Mouse (Mus musculus): Measurements from ENCODE around the gene Fry. TPM values are rescaled to one million over a fixed set of nuclear protein-coding genes. Genes with fewer than 3 reads are reported as not detected.

Gene Fry
- polyA plus RNA-seq, 1 experiment from 2014 or later = 18.2 TPM

DNA sequence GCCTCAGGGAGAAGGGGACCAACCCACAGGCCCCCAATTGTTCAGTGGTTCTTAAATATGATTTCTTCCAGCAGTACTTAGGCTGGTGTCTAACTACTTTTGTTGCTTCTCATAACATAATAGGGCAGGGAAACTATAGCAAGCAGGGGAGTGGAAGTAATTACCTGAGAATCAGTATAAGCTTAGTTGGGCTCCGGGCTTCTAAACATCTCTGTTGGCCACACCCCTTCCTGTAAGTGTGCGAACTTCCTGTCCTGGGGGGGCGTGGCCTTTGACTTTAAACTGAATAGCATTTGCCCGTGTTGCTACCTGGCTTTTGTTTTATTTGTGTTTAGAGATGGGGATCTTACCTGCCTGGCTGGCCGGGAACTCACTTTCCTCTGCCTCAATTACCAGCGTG is 172.8 kb downstream of the Fry start:
- no peak overlapping the region for H3K27ac ChIP-seq
- no peak overlapping the region for H3K4me3 ChIP-seq (replicated peaks)
- WGBS = 92% methylated on average over 6 of the region's 6 CpGs
- no peak overlapping the region for H3K4me2 ChIP-seq
- no peaks in the 10 kb centered on the region for H3K27me3 ChIP-seq
- no peak for ATAC-seq (ENCODE audit: low FRiP score)
- H3K36me3 ChIP-seq (replicated peaks) = no peaks in the 10 kb centered on the region
- no peaks in the 10 kb centered on the region for H3K9me3 ChIP-seq
- no peak overlapping the region for H3K9ac ChIP-seq
- peaks cover 6% of the 10 kb centered on the region for H3K4me1 ChIP-seq

DNA sequence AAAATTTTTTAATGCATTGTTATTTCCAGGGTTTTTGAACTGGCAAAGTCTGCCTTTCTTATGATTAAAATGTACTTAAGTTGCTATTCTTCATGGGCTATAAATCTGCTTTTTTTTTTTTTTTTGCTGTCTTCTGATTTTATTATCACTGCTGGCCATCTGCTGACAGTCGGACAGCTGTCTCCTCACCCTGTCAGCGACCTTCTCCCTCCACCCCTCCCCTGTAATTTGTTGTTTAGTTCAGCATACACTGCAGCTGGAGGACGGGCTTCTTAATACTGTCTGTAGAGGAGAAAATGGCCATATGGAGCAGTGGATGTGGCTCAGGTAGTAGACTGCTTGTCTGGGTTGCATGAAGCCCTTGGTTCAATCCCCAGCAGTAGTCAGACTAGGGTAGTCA is 173.7 kb downstream of the Fry start:
- peaks cover 6% of the 10 kb centered on the region for H3K4me1 ChIP-seq
- no peaks in the 10 kb centered on the region for H3K9me3 ChIP-seq
- H3K36me3 ChIP-seq (replicated peaks) = no peaks in the 10 kb centered on the region
- no peak overlapping the region for H3K4me3 ChIP-seq (replicated peaks)
- H3K9ac ChIP-seq = no peak overlapping the region
- no peak overlapping the region for H3K4me2 ChIP-seq
- WGBS = 59% methylated on average over 3 of the region's 3 CpGs
- H3K27ac ChIP-seq = no peak overlapping the region
- H3K27me3 ChIP-seq = no peaks in the 10 kb centered on the region
- ATAC-seq (ENCODE audit: low FRiP score) = no peak

DNA sequence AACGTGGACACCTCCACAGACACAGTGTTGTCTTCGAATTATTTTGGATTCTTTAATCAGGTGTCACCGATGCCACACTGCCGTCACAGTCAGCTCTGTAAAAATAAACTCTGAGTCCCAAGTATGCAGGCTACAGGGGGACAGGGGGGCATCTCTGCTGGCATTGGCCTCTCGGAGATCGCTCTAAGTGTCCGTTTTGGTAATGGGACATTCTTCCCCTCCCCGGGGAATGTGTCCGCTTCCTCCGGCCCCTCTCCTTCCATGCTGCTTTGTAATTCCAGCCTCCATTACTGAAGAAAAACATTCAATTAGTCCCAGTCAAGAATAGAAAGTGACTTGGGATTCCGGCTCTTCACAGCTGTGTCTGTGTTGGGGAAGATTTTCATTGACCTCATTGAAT is 175.9 kb downstream of the Fry start:
- Histone ChIP-seq H3K4me3 (replicated peaks) (no peak overlapping the region), H3K27ac (no peak overlapping the region), H3K4me1 (peaks cover 6% of the 10 kb centered on the region), H3K9ac (no peak overlapping the region), H3K9me3 (no peaks in the 10 kb centered on the region), H3K4me2 (no peak overlapping the region), H3K36me3 (replicated peaks) (no peaks in the 10 kb centered on the region), H3K27me3 (no peaks in the 10 kb centered on the region)
- ATAC-seq (ENCODE audit: low FRiP score) = no peak
- WGBS = 60% methylated on average over 11 of the region's 11 CpGs

DNA sequence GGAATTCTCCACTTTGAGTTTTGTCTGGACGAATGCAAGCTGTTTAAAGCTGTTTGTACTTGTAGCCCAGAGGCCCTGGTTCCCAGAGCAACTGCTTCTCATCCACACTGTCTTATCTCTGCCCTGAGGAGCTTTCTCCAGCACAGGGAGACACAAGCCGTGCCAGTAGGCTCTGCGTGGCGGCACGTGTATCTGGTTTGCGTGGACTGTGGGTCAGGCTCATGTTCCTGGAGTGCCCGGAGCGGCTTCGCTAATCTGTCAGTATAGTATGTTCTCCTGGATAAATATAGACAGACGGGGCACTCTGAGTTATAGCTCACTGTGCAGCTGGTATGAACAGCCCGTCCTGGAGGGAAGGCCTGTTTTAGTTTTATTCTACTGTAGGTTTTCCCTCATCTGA is 176.7 kb downstream of the Fry start:
- Histone ChIP-seq H3K27me3 (no peaks in the 10 kb centered on the region), H3K4me3 (replicated peaks) (no peak overlapping the region), H3K9me3 (no peaks in the 10 kb centered on the region), H3K4me1 (peaks cover 6% of the 10 kb centered on the region), H3K27ac (no peak overlapping the region), H3K9ac (no peak overlapping the region), H3K36me3 (replicated peaks) (no peaks in the 10 kb centered on the region), H3K4me2 (no peak overlapping the region)
- no peak for ATAC-seq (ENCODE audit: low FRiP score)
- WGBS = 88% methylated on average over 11 of the region's 11 CpGs

- no peaks in the 10 kb centered on the region for H3K9me3 ChIP-seq
- H3K9ac ChIP-seq = no peak overlapping the region
- no peak overlapping the region for H3K4me2 ChIP-seq
- H3K27ac ChIP-seq = no peak overlapping the region
- 87% methylated on average over 6 of the region's 6 CpGs for WGBS
- no peaks in the 10 kb centered on the region for H3K4me1 ChIP-seq
- no peaks in the 10 kb centered on the region for H3K36me3 ChIP-seq (replicated peaks)
- H3K27me3 ChIP-seq = no peaks in the 10 kb centered on the region
- no peak for ATAC-seq (ENCODE audit: low FRiP score)
- H3K4me3 ChIP-seq (replicated peaks) = no peak overlapping the region
Measured at GRCm38 (mm10) chr5:150298969-150299368, 180.5 kb downstream of the Fry start.

DNA sequence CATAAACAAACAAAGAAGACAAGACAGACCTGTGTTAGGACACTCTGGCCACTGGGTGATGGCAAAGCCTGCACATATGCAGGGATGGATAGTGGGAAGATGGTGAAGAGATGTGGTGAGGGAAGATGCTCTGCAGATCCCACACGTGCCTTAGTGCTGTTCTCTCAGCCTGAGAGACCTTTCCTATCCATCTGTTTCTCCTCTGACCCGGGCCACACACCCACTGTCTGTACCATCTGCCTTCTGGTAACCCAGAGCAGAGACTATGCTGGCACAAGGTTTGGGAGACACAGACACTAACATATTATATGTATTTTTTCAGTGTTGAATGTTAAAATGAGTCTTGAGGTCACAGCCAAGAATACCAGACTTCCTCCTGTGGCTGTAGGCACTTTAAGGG is 183.7 kb downstream of the Fry start:
- H3K4me2 ChIP-seq = no peak overlapping the region
- no peak overlapping the region for H3K9ac ChIP-seq
- 76% methylated on average over 2 of the region's 2 CpGs for WGBS
- no peak overlapping the region for H3K27ac ChIP-seq
- H3K36me3 ChIP-seq (replicated peaks) = no peaks in the 10 kb centered on the region
- ATAC-seq (ENCODE audit: low FRiP score) = no peak
- no peak overlapping the region for H3K4me3 ChIP-seq (replicated peaks)
- no peaks in the 10 kb centered on the region for H3K27me3 ChIP-seq
- no peaks in the 10 kb centered on the region for H3K9me3 ChIP-seq
- H3K4me1 ChIP-seq = no peaks in the 10 kb centered on the region

- H3K36me3 ChIP-seq (replicated peaks) = no peaks in the 10 kb centered on the region
- no peak overlapping the region for H3K27ac ChIP-seq
- H3K9ac ChIP-seq = no peak overlapping the region
- ATAC-seq (ENCODE audit: low FRiP score) = no peak
- no peaks in the 10 kb centered on the region for H3K9me3 ChIP-seq
- no peak overlapping the region for H3K4me3 ChIP-seq (replicated peaks)
- WGBS = 86% methylated on average over 5 of the region's 5 CpGs
- no peaks in the 10 kb centered on the region for H3K4me1 ChIP-seq
- H3K4me2 ChIP-seq = no peak overlapping the region
- H3K27me3 ChIP-seq = no peaks in the 10 kb centered on the region
Measured at GRCm38 (mm10) chr5:150302996-150303395, 184.6 kb downstream of the Fry start.

GRCm38 (mm10) chr5:150306497-150306896 is 188.1 kb downstream of the Fry start:
- Histone ChIP-seq H3K4me2 (no peak overlapping the region), H3K36me3 (replicated peaks) (no peaks in the 10 kb centered on the region), H3K4me3 (replicated peaks) (no peak overlapping the region), H3K4me1 (no peaks in the 10 kb centered on the region), H3K27me3 (no peaks in the 10 kb centered on the region), H3K9ac (no peak overlapping the region), H3K9me3 (no peaks in the 10 kb centered on the region), H3K27ac (no peak overlapping the region)
- ATAC-seq (ENCODE audit: low FRiP score) = no peak
- WGBS = 90% methylated on average over 5 of the region's 5 CpGs

DNA sequence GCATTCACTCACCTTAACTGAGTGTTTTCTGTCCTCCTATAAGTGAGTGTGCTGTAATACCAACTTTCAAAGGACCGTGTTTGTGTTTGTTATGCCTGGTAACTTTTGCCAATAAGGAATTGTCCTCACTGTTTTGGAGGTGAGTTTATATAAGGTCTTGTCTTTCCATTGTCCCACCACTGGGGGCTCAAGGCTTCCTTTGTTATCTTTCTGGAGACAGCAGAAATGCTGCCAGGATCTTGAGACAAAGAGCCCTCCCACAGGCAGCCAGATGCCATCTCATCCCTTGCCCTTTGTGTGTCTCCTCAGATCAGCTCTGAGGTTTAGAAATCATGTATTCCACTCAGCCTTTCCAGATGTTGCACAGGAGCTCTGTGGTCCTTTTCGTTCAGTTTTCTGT is 194.8 kb downstream of the Fry start:
- Histone ChIP-seq H3K36me3 (replicated peaks) (no peaks in the 10 kb centered on the region; the same call in 1 of the 2 replicates), H3K9ac (no peak overlapping the region), H3K4me1 (no peaks in the 10 kb centered on the region), H3K4me2 (no peak overlapping the region), H3K4me3 (replicated peaks) (no peak overlapping the region), H3K27me3 (no peaks in the 10 kb centered on the region), H3K27ac (no peak overlapping the region), H3K9me3 (no peaks in the 10 kb centered on the region)
- ATAC-seq (ENCODE audit: low FRiP score) = no peak
- WGBS = 75% methylated on average over 2 of the region's 2 CpGs

DNA sequence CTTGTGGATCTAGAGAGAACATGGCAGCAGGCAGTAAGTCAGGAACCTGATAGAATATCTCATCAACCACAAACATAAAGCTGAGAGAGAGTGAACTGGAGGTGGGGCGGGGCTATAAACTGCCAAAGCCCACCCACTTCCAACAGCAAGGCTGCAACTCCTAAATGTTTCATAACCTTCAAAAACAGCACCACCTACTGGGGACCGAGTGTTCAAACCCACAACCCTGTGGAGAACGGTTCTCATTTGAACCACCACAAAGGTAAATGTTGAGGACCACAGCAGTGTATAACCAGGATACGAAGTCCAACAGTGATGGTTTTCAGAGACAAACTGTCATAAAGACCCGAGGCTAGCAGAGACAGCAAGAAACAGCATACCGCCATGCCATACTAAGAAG is 196.1 kb downstream of the Fry start:
- ATAC-seq (ENCODE audit: low FRiP score) = no peak

DNA sequence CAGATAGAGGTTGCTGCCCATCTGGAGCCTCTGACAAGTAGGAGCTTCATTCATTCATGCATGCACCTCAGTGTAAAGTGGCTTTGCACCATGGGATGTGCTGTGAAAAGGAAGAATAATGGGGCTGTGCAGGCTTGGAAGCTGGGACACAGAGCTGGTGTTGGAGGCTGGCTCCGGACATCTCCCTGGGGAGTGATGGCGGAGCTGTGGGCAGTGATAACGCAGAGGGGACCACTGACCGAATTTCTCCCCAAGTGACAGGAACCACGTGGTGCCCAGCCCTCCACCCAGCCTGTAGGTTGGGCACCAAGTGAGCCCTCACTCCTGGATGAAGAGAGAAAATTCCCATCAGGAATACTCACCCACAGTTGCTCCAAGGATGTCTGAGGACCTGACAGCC is 207.0 kb downstream of the Fry start:
- H3K27me3 ChIP-seq = no peaks in the 10 kb centered on the region
- H3K4me1 ChIP-seq = no peaks in the 10 kb centered on the region
- no peak overlapping the region for H3K4me2 ChIP-seq
- no peak for ATAC-seq (ENCODE audit: low FRiP score)
- H3K4me3 ChIP-seq (replicated peaks) = no peak overlapping the region
- H3K27ac ChIP-seq = no peak overlapping the region
- WGBS = 82% methylated on average over 5 of the region's 5 CpGs
- H3K36me3 ChIP-seq (replicated peaks) = no peaks in the 10 kb centered on the region
- no peaks in the 10 kb centered on the region for H3K9me3 ChIP-seq
- H3K9ac ChIP-seq = no peak overlapping the region

More for the DNA sequence above, 196.1 kb downstream of the Fry start:
- Histone ChIP-seq H3K9ac (no peak overlapping the region), H3K36me3 (replicated peaks) (no peaks in the 10 kb centered on the region; the same call in 1 of the 2 replicates), H3K9me3 (no peaks in the 10 kb centered on the region), H3K4me1 (no peaks in the 10 kb centered on the region), H3K27me3 (no peaks in the 10 kb centered on the region), H3K4me2 (no peak overlapping the region), H3K27ac (no peak overlapping the region), H3K4me3 (replicated peaks) (no peak overlapping the region)
- 95% methylated on average over 6 of the region's 6 CpGs for WGBS

- Histone ChIP-seq H3K36me3 (replicated peaks) (no peaks in the 10 kb centered on the region), H3K27ac (no peak overlapping the region), H3K9me3 (no peaks in the 10 kb centered on the region), H3K4me1 (no peaks in the 10 kb centered on the region), H3K9ac (no peak overlapping the region), H3K27me3 (no peaks in the 10 kb centered on the region), H3K4me2 (no peak overlapping the region), H3K4me3 (replicated peaks) (no peak overlapping the region)
- 94% methylated on average over 6 of the region's 6 CpGs for WGBS
- ATAC-seq (ENCODE audit: low FRiP score) = no peak
Measured at GRCm38 (mm10) chr5:150328686-150329085, 210.2 kb downstream of the Fry start.

DNA sequence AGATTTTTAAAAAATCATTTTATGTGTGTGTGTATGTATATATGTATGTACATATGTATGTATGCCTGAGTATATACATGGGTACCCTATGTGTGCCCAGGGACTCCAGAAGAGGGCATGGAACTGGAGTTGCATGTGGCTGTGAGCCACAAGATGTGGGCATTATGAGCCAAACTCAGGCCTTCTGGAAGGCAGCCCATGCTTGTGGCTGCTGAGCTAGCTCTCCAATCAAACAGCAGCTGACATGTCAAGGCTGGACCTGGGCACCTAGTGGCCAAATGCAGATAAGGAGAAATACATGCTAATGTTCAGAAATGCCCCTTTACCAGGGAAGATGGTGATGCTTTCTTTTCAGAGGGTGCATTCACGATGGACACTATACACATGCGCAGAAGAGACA is 213.4 kb downstream of the Fry start:
- ATAC-seq (ENCODE audit: low FRiP score) = no peak
- H3K27me3 ChIP-seq = no peaks in the 10 kb centered on the region
- H3K4me1 ChIP-seq = no peaks in the 10 kb centered on the region
- H3K36me3 ChIP-seq (replicated peaks) = no peaks in the 10 kb centered on the region
- H3K9ac ChIP-seq = no peak overlapping the region
- WGBS = 95% methylated on average over 2 of the region's 2 CpGs
- no peak overlapping the region for H3K4me2 ChIP-seq
- no peak overlapping the region for H3K4me3 ChIP-seq (replicated peaks)
- H3K27ac ChIP-seq = no peak overlapping the region
- no peaks in the 10 kb centered on the region for H3K9me3 ChIP-seq

DNA sequence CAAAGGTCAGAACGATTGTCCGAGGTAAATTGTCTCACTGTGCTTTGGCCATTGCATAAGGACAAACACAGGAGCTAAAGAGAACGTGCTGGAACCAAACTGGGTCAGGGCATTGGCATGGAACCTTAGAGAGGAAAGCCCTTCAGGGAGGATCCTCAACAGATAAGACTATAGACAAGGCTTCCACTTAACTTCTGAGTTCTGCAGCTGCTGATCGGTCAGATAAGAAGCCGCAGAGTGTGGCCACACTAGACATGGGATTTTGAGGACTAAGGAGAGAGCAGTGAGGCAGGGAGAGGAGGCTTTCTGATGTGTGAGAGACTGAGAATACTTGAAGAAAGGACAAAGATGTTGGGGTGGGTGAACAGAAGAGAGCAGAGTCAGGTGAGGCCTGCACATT is 214.4 kb downstream of the Fry start:
- Histone ChIP-seq H3K9me3 (no peaks in the 10 kb centered on the region), H3K27me3 (no peaks in the 10 kb centered on the region), H3K27ac (no peak overlapping the region), H3K4me2 (no peak overlapping the region), H3K4me3 (replicated peaks) (no peak overlapping the region), H3K36me3 (replicated peaks) (no peaks in the 10 kb centered on the region), H3K9ac (no peak overlapping the region), H3K4me1 (no peaks in the 10 kb centered on the region)
- ATAC-seq (ENCODE audit: low FRiP score) = no peak
- WGBS = 77% methylated on average over 5 of the region's 5 CpGs
